Mouse (Mus musculus): ENCODE data around the gene Atxn7l3.

- TF ChIP-seq POLR2AphosphoS5 (IDR thresholded peaks at IDR 0.05; ENCODE audit: insufficient replicate concordance, low read depth, low read length), result no peak
- TF ChIP-seq CTCF (IDR thresholded peaks at IDR 0.05; ENCODE audit: low read depth, low read length), result no peak
- no peak for TF ChIP-seq TAL1 (conservative IDR thresholded peaks at IDR 0.05; ENCODE audit: low read depth, low read length)
- TF ChIP-seq GATA1 (IDR thresholded peaks at IDR 0.05; ENCODE audit: borderline replicate concordance, low read length), result no peak
- TF ChIP-seq GATA2 (IDR thresholded peaks at IDR 0.05; ENCODE audit: borderline replicate concordance, low read depth, low read length), result no peak
Observed at GRCm38 (mm10) chr11:102305359-102305758, 8.9 kb upstream of the Atxn7l3 start.
